Mouse (Mus musculus) bone marrow, adult 2 months (tissue): ENCODE results near the gene Lrrc29.

ENCODE experiments used
- CTCF ChIP-seq: fragments of 200-500 bp; IDR thresholded peaks from 2 replicates; pipeline ENCODE4 v1.5.1; 2011; ENCODE audit warnings: low read length, control low read depth; ENCODE audit not compliant: control insufficient read depth, insufficient read depth
- POLR2A ChIP-seq: fragments of 200-500 bp; IDR thresholded peaks from 2 replicates; pipeline ENCODE4 v1.6.1; 2011; ENCODE audit warnings: low read depth, mild to moderate bottlenecking, control low read depth, low read length, borderline replicate concordance; ENCODE audit not compliant: control insufficient read depth

- TF ChIP-seq CTCF, result peak; percentile 46
- peak; percentile 94; the same call in 1 of the 2 replicates for TF ChIP-seq POLR2A
These were observed at the start of gene Lrrc29, which contains the start of gene Tmem208 for GRCm38 (mm10) chr8:105326141-105326672.
